ENCODE assay signal across 28 mouse cellular contexts in genomic region chr6:124890997-124891396, GRCm38 (mm10). TPM values are rescaled to one million over a fixed set of nuclear protein-coding genes. Genes with fewer than 3 reads are reported as not detected.
DNase-seq lines count a peak whose midpoint lies in the region; ATAC-seq and TF ChIP-seq lines count a peak whose summit lies in the region.
"Had no signal": no experiment of that assay in that cellular context is flagged by ENCODE, and none has a peak within 500 bp of the region (broad histone marks: within the 10 kb centered on the region; RNA-seq: fewer than 3 reads in every experiment).

No protein-coding gene starts in this region.

- H3K4me2 ChIP-seq in CH12.LX (ENCODE audit: insufficient read depth, low read depth, poor library complexity, severe bottlenecking): no peak overlapping the region
- no peak overlapping the region for H3K4me2 ChIP-seq in heart, embryonic 12.5 days
- H3K4me2 ChIP-seq: embryonic facial prominence, embryonic 13.5 days; embryonic facial prominence, embryonic 15.5 days; forebrain, embryonic 12.5 days had no signal

- H3K9me3 ChIP-seq in CH12.LX (replicated peaks; ENCODE audit: low read length): peaks cover 3% of the 10 kb centered on the region
- 0 out of 2 replicates have a peak, but pooled peaks cover 3% of the 10 kb centered on the region for H3K9me3 ChIP-seq in heart, embryonic 12.5 days (replicated peaks)
- H3K9me3 ChIP-seq: embryonic facial prominence, embryonic 13.5 days; embryonic facial prominence, embryonic 15.5 days; forebrain, embryonic 10.5 days; forebrain, embryonic 12.5 days; G1E had no signal

- no peak overlapping the region for H3K9ac ChIP-seq in CH12.LX (ENCODE audit: insufficient read depth, low read depth)
- no peak overlapping the region for H3K9ac ChIP-seq in heart, embryonic 12.5 days
- H3K9ac ChIP-seq: embryonic facial prominence, embryonic 13.5 days; embryonic facial prominence, embryonic 15.5 days; forebrain, embryonic 12.5 days had no signal

- in situ Hi-C loops in CH12.LX (cut with MboI; ENCODE audit: low pct_ligation_motif_present, low pct_unique_long_range_greater_than_20kb, low sequenced_read_pairs): no loop called here

- dilution Hi-C loops in CH12.LX (cut with MboI; ENCODE audit: extremely low pct_ligation_motif_present, extremely low pct_unique_long_range_greater_than_20kb, low sequenced_read_pairs): no loop called here

- H3K4me1 ChIP-seq in CH12.LX (ENCODE audit: control insufficient read depth in 1 of 2, insufficient read depth in 2 of 2): peaks cover 5 to 49% of the 10 kb centered on the region in 2 experiments
- H3K4me1 ChIP-seq in heart, embryonic 12.5 days (replicated peaks): no peaks in the 10 kb centered on the region; the same call in 1 of the 2 replicates
- H3K4me1 ChIP-seq: embryonic facial prominence, embryonic 13.5 days; embryonic facial prominence, embryonic 15.5 days; forebrain, embryonic 10.5 days; forebrain, embryonic 12.5 days had no signal

- peak; percentile 31 for DNase-seq in thymus, postnatal 14 days
- no peak for DNase-seq in thymus, postnatal 36 days
- DNase-seq in CH12.LX (ENCODE audit: extremely low read depth): no peak
- DNase-seq: adrenal gland, adult 8-10 months; adrenal gland, postnatal 14 days; adrenal gland, postnatal 36 days; B cell, adult 2 months; cerebellum, adult 11-12 months; cerebellum, adult 2 months; cerebellum, adult 9-10 months; cerebellum, postnatal 10 days; cerebellum, postnatal 25 days; embryo, embryonic 11 days had no signal

- H3K27ac ChIP-seq in CH12.LX (ENCODE audit: insufficient read depth, low read depth): no peak overlapping the region
- no peak overlapping the region for H3K27ac ChIP-seq in heart, embryonic 12.5 days (ENCODE audit: poor library complexity, severe bottlenecking)
- H3K27ac ChIP-seq: embryonic facial prominence, embryonic 13.5 days; embryonic facial prominence, embryonic 15.5 days; forebrain, embryonic 10.5 days; forebrain, embryonic 12.5 days had no signal

- no peak for TF ChIP-seq CTCF in CH12.LX (conservative IDR thresholded peaks at IDR 0.05 in 1 of 2, IDR thresholded peaks at IDR 0.05 in 1 of 2; ENCODE audit: low read depth in 2 of 2, low read length in 2 of 2)

- 63% methylated on average over 6 of the region's 6 CpGs for WGBS in heart, embryonic 12.5 days

- no peaks in the 10 kb centered on the region for H3K79me2 ChIP-seq in CH12.LX (replicated peaks; ENCODE audit: control insufficient read depth, extremely low read depth, insufficient read depth, poor library complexity, severe bottlenecking)

- 0 out of 2 replicates have a peak, but pooled peaks have one; percentile 15 for ATAC-seq in common myeloid progenitor, adult 5-6 weeks (replicated peaks; ENCODE audit: low read depth, poor library complexity, severe bottlenecking)
- no peak for ATAC-seq in heart, embryonic 12.5 days (ENCODE audit: insufficient number of reproducible peaks, low FRiP score)
- no peak for ATAC-seq in frontal cortex, adult (ENCODE audit: low TSS enrichment)
- ATAC-seq: activated CD4-positive, CD25-positive, alpha-beta regulatory T cell, adult 4 months; CD4-positive, CD25-positive, alpha-beta regulatory T cell, adult 4 months; forebrain, embryonic 14.5 days; forebrain, embryonic 16.5 days; Patski had no signal

- H3K4me3 ChIP-seq in CH12.LX (replicated peaks in 1 of 3; ENCODE audit: low read depth in 2 of 3, low read length in 2 of 3, poor library complexity in 1 of 3): no peak overlapping the region
- no peak overlapping the region for H3K4me3 ChIP-seq in heart, embryonic 12.5 days
- H3K4me3 ChIP-seq: embryonic facial prominence, embryonic 13.5 days; embryonic facial prominence, embryonic 15.5 days; erythroblast, embryonic 14.5 days; forebrain, embryonic 10.5 days; forebrain, embryonic 12.5 days had no signal

- TF ChIP-seq RAD21 in CH12.LX (IDR thresholded peaks at IDR 0.05; ENCODE audit: low read depth, low read length): no peak

- no peak for TF ChIP-seq POLR2A in CH12.LX (IDR thresholded peaks at IDR 0.05; ENCODE audit: low read depth, low read length)

- H3K27me3 ChIP-seq in CH12.LX (replicated peaks): no peaks in the 10 kb centered on the region
- no peaks in the 10 kb centered on the region for H3K27me3 ChIP-seq in heart, embryonic 12.5 days (replicated peaks)
- H3K27me3 ChIP-seq: embryonic facial prominence, embryonic 13.5 days; embryonic facial prominence, embryonic 15.5 days had no signal

- no peak for TF ChIP-seq EP300 in CH12.LX (IDR thresholded peaks at IDR 0.05; ENCODE audit: low read length)

- H3K36me3 ChIP-seq in CH12.LX (replicated peaks in 1 of 2; ENCODE audit: control insufficient read depth in 1 of 2, insufficient read depth in 1 of 2, low read length in 1 of 2): no peaks in the 10 kb centered on the region
- no peaks in the 10 kb centered on the region for H3K36me3 ChIP-seq in heart, embryonic 12.5 days
- H3K36me3 ChIP-seq: embryonic facial prominence, embryonic 13.5 days; embryonic facial prominence, embryonic 15.5 days; forebrain, embryonic 10.5 days; forebrain, embryonic 12.5 days; G1E had no signal

TF ChIP-seq in CH12.LX, 34 proteins besides CTCF, POLR2A, EP300 and RAD21:
- TF ChIP-seq RCOR1 (conservative IDR thresholded peaks at IDR 0.05; ENCODE audit: low read depth, low read length) (no peak), MAFK (IDR thresholded peaks at IDR 0.05; ENCODE audit: insufficient replicate concordance, low read length) (peak; percentile 66; the same call in 1 of the 2 replicates)

RNA-seq across cellular contexts. Expression of gene Cd4, which starts 3.0 kb away (rescaled TPM):
- total RNA-seq in CH12.LX (2012; rRNA removed) (0.29 and 0.34 TPM in 2 replicates), CH12.LX (2014; rRNA removed) (0.26 and 0.27 TPM in 2 replicates)
- polyA plus RNA-seq in CH12.LX (2012; ENCODE audit: insufficient read length, low read depth): 1.1 and 1.6 TPM in 2 replicates
- total RNA-seq in common myeloid progenitor, adult 5-6 weeks (2017): 0.73 TPM in 2 replicates
- not detected in 2 replicates for polyA plus RNA-seq in heart, embryonic 12.5 days (2016; fragmentation: Nextera tagmentation; extraction: Ambion mirVana)
- polyA plus RNA-seq: embryonic facial prominence, embryonic 11.5 days; erythroblast, embryonic 14.5 days; forebrain, embryonic 10.5 days; G1E; Patski had no signal

RNA-seq across cellular contexts. Expression of gene Lag3, which starts 20.5 kb away (rescaled TPM):
- total RNA-seq in CH12.LX (2012; rRNA removed): 1.2 and 1.9 TPM in 2 replicates
- 0.32 and 0.52 TPM in 2 replicates for total RNA-seq in CH12.LX (2014; rRNA removed)
- polyA plus RNA-seq in CH12.LX (2012; ENCODE audit: insufficient read length, low read depth): 1.5 and 2.0 TPM in 2 replicates
- 0.82 and 1.6 TPM in 2 replicates for total RNA-seq in common myeloid progenitor, adult 5-6 weeks (2017)
- 1.4 and 1.5 TPM in 2 replicates for polyA plus RNA-seq in heart, embryonic 12.5 days (2016; fragmentation: Nextera tagmentation; extraction: Ambion mirVana)
- polyA plus RNA-seq: erythroblast, embryonic 14.5 days; G1E had no signal

RNA-seq across cellular contexts. Expression of gene Gpr162, which starts 27.2 kb away (rescaled TPM):
- total RNA-seq in CH12.LX (2012; rRNA removed) (1.6 and 2.0 TPM in 2 replicates), CH12.LX (2014; rRNA removed) (0.48 and 0.97 TPM in 2 replicates)
- polyA plus RNA-seq in CH12.LX (2012; ENCODE audit: insufficient read length, low read depth): 1.7 and 1.9 TPM in 2 replicates
- 0.24 and 0.32 TPM in 2 replicates for total RNA-seq in common myeloid progenitor, adult 5-6 weeks (2017)
- 1.9 and 2.2 TPM in 2 replicates for polyA plus RNA-seq in heart, embryonic 12.5 days (2016; fragmentation: Nextera tagmentation; extraction: Ambion mirVana)
- polyA plus RNA-seq: CD4-positive, CD25-positive, alpha-beta regulatory T cell, adult 4 months; G1E had no signal

RNA-seq across cellular contexts. Expression of gene Ptms, which starts 28.9 kb away (rescaled TPM):
- total RNA-seq in CH12.LX (2012; rRNA removed) (11.0 and 12.8 TPM in 2 replicates), CH12.LX (2014; rRNA removed) (7.0 and 8.1 TPM in 2 replicates)
- 96.6 and 99.6 TPM in 2 replicates for polyA plus RNA-seq in CH12.LX (2012; ENCODE audit: insufficient read length, low read depth)
- total RNA-seq in common myeloid progenitor, adult 5-6 weeks (2017): 40.3 and 71.3 TPM in 2 replicates
- polyA plus RNA-seq in heart, embryonic 12.5 days (2016; fragmentation: Nextera tagmentation; extraction: Ambion mirVana): 233 and 243 TPM in 2 replicates

RNA-seq across cellular contexts. Expression of gene P3h3, which starts 33.4 kb away (rescaled TPM):
- total RNA-seq in CH12.LX (2012; rRNA removed): 0.13 and 0.34 TPM in 2 replicates
- total RNA-seq in CH12.LX (2014; rRNA removed): 0.19 TPM in 1 of 2 replicates, not detected in the other
- polyA plus RNA-seq in CH12.LX (2012; ENCODE audit: insufficient read length, low read depth): 0.31 and 0.44 TPM in 2 replicates
- total RNA-seq in common myeloid progenitor, adult 5-6 weeks (2017): 8.3 and 8.7 TPM in 2 replicates
- 19.2 and 21.9 TPM in 2 replicates for polyA plus RNA-seq in heart, embryonic 12.5 days (2016; fragmentation: Nextera tagmentation; extraction: Ambion mirVana)
- total RNA-seq: G1E had no signal
- polyA plus RNA-seq: activated CD4-positive, CD25-positive, alpha-beta regulatory T cell, adult 4 months; erythroblast, embryonic 14.5 days; G1E had no signal
